Mouse (Mus musculus): ENCODE measurements around the gene Hist1h2bf.

DNA sequence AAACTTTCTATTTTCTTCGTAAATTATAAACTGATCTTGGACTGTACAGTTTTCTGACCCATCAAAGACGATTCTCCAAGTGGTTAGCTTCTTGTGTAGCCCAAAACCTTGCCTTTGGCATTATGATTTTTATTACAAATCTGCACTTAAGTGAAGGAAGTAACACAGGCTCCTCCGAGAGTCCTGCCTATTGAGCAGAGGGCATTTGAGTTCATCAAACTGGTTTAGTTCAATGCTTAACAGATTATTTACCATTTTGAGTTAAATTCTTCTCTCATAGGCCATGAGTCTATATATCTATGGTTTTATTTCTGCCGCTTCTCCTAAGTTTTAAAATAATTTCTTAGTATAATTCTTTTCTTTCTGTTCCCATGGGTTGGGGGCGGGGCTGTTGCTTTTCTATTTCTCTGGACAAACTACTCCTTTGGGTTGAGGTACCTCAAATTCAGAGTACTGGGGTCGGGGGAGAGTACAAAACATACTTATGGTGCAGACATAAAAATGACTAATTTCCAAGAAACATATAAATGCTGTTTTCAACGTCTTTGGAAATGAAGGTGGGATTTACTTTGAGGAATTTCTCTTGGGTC is 49.0 kb upstream of the Hist1h2bf start:
- TF ChIP-seq CTCF (IDR thresholded peaks at IDR 0.05; ENCODE audit: low read depth, low read length), result no peak
- TF ChIP-seq POLR2A (IDR thresholded peaks at IDR 0.05; ENCODE audit: borderline replicate concordance, low read depth, low read length), result no peak

Measured in bone marrow macrophage, adult 2 months (primary cell).